Mouse (Mus musculus) forebrain, embryonic 10.5 days (tissue): ENCODE data around the gene Dcaf8. TPM values are rescaled to one million over a fixed set of nuclear protein-coding genes. Genes with fewer than 3 reads are reported as not detected.

Experiments used
- DNase-seq: peaks from one replicate; pipeline ENCODE4 v3.0.0-alpha.2; 2017; ENCODE audit warnings: low spot score; ENCODE audit errors: extremely low spot score
- H3K27ac ChIP-seq: fragments of 300-500 bp; sonication (generic); 2 replicates; pipeline ENCODE4 v1.5.1; 2016; ENCODE audit warnings: mild to moderate bottlenecking
- H3K27me3 ChIP-seq: fragments of 300-500 bp; sonication (generic); 2 replicates; pipeline ENCODE4 v1.6.1; 2016; ENCODE audit warnings: mild to moderate bottlenecking; ENCODE audit not compliant: poor library complexity, severe bottlenecking
- H3K36me3 ChIP-seq: fragments of 300-500 bp; sonication (generic); replicated peaks from 2 replicates; pipeline ENCODE4 v1.6.1; 2016; ENCODE audit warnings: mild to moderate bottlenecking, moderate library complexity
- H3K4me1 ChIP-seq: fragments of 300-500 bp; sonication (generic); 2 replicates; pipeline ENCODE4 v1.6.1; 2016
- H3K4me3 ChIP-seq: fragments of 300-500 bp; sonication (generic); 2 replicates; pipeline ENCODE4 v1.5.1; 2016; ENCODE audit warnings: mild to moderate bottlenecking, moderate library complexity
- H3K9me3 ChIP-seq: fragments of 300-500 bp; sonication (generic); 2 replicates; pipeline ENCODE4 v1.6.1; 2016; ENCODE audit warnings: mild to moderate bottlenecking, moderate library complexity
- WGBS: fragments of 180-500 bp; shearing (Covaris S2); methylation state at CpG from one replicate; pipeline ENCODE4 v1.1.7; 2016; 5-methylcytosine and 5-hydroxymethylcytosine counted together
- polyA plus RNA-seq: library from polyadenylated mRNA; unstranded; fragments of >200 nt; fragmentation: Nextera tagmentation; extraction: Ambion mirVana; gene quantifications from 2 replicates; pipeline ENCODE4 v1.2.1, GENCODE M21; 2016

The Dcaf8 gene
- polyA plus RNA-seq, 1 experiment from 2014 or later: 138 TPM

GRCm38 (mm10) chr1:172183915-172184314 is 36.0 kb downstream of the Dcaf8 start:
- no peak for DNase-seq
- H3K4me3 ChIP-seq: no peak overlapping the region
- no peak overlapping the region for H3K27ac ChIP-seq
- no peaks in the 10 kb centered on the region for H3K27me3 ChIP-seq
- no peaks in the 10 kb centered on the region for H3K9me3 ChIP-seq
- H3K36me3 ChIP-seq: peaks cover 94% of the 10 kb centered on the region
- no peaks in the 10 kb centered on the region for H3K4me1 ChIP-seq

- Histone ChIP-seq H3K4me3 (no peak overlapping the region), H3K9me3 (no peaks in the 10 kb centered on the region), H3K27ac (no peak overlapping the region), H3K27me3 (no peaks in the 10 kb centered on the region), H3K4me1 (no peaks in the 10 kb centered on the region), H3K36me3 (peaks cover 95% of the 10 kb centered on the region)
- DNase-seq: no peak
- WGBS: 96% methylated on average over 10 of the region's 10 CpGs
These were observed 38.8 kb downstream of the Dcaf8 start for GRCm38 (mm10) chr1:172186401-172187289.

DNA sequence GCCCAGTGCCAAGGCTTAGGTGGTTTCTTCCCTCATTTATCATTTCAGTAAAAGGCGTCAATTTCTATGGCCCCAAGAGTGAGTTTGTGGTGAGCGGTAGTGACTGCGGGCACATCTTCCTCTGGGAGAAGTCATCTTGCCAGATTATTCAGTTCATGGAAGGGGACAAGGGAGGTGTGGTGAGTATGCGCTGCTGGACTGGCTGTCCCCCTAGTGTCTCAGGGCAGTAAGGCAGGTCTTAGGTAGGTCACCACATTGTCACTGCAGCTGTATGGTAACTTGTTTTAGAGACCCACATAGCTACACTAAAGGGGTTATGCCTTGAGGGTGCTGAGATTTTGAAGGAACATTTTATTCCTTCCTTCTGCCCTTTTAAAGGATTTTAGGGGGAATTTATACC is 41.0 kb downstream of the Dcaf8 start:
- Histone ChIP-seq H3K27me3 (no peaks in the 10 kb centered on the region), H3K36me3 (peaks cover 93% of the 10 kb centered on the region), H3K4me3 (no peak overlapping the region), H3K4me1 (no peaks in the 10 kb centered on the region), H3K27ac (no peak overlapping the region), H3K9me3 (no peaks in the 10 kb centered on the region)
- 78% methylated on average over 4 of the region's 4 CpGs for WGBS
- DNase-seq: peak; percentile 21

- WGBS: 87% methylated on average over 2 of the region's 2 CpGs
- no peak for DNase-seq
- no peaks in the 10 kb centered on the region for H3K9me3 ChIP-seq
- H3K27me3 ChIP-seq: no peaks in the 10 kb centered on the region
- peaks cover 96% of the 10 kb centered on the region for H3K36me3 ChIP-seq
- H3K4me1 ChIP-seq: peaks cover 8% of the 10 kb centered on the region; the same call in 1 of the 2 replicates
- no peak overlapping the region for H3K27ac ChIP-seq
- no peak overlapping the region for H3K4me3 ChIP-seq
These were observed 43.7 kb downstream of the Dcaf8 start for GRCm38 (mm10) chr1:172191578-172191977.

GRCm38 (mm10) chr1:172192217-172192616 is 44.3 kb downstream of the Dcaf8 start:
- peaks cover 8% of the 10 kb centered on the region; the same call in 1 of the 2 replicates for H3K4me1 ChIP-seq
- no peak overlapping the region for H3K4me3 ChIP-seq
- H3K27ac ChIP-seq: no peak overlapping the region
- DNase-seq: no peak
- H3K27me3 ChIP-seq: no peaks in the 10 kb centered on the region
- WGBS: 95% methylated on average over 3 of the region's 3 CpGs
- no peaks in the 10 kb centered on the region for H3K9me3 ChIP-seq
- H3K36me3 ChIP-seq: peaks cover 96% of the 10 kb centered on the region

DNA sequence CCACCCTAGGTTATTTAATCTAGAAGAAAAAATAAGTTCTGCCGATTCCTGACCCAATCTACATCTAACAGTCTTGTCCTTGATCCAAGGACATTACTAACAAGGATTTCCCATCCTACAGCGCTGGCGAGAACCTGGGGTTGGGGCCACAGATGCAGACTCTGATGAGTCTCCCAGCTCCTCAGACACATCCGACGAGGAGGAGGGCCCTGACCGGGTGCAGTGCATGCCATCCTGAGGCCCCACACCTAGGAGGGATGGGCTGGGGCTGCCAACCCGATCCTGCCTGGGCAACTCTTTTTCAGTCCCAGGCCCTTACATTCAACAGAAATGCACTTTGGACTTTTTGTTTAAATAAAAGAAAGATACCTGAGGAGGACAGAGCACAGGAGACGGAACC is 46.6 kb downstream of the Dcaf8 start:
- DNase-seq: no peak
- Histone ChIP-seq H3K4me1 (peaks cover 8% of the 10 kb centered on the region; the same call in 1 of the 2 replicates), H3K4me3 (no peak overlapping the region), H3K27me3 (no peaks in the 10 kb centered on the region), H3K27ac (0 out of 2 replicates have a peak overlapping the region, but pooled peaks have one; percentile 40), H3K36me3 (peaks cover 95% of the 10 kb centered on the region), H3K9me3 (no peaks in the 10 kb centered on the region)
- 87% methylated on average over 8 of the region's 8 CpGs for WGBS

- Histone ChIP-seq H3K4me3 (no peak overlapping the region), H3K27ac (no peak overlapping the region), H3K27me3 (no peaks in the 10 kb centered on the region), H3K9me3 (no peaks in the 10 kb centered on the region), H3K4me1 (peaks cover 35% of the 10 kb centered on the region), H3K36me3 (peaks cover 95% of the 10 kb centered on the region)
- 91% methylated on average over 3 of the region's 3 CpGs for WGBS
- no peak for DNase-seq
These were observed 49.3 kb downstream of the Dcaf8 start for GRCm38 (mm10) chr1:172197146-172197545.

DNA sequence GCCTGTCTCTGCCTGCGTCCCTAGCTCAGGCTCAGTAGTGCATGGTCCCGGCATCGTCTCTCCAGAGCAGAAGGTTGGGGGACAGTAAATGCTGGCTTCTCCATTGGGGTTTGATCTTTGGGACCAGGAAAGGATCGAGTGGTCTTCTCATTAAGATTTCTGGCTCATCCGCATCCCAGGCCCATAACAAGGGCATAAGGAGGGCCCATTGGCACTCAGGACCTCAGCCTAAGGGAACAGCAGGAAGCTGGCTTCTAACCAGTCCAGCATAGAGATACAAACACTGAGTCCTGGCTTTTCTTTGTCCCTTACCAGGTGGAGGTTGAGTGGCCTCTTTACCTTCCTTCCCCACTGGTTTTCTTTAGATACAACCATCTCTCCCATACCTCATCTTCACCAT is 50.0 kb downstream of the Dcaf8 start:
- no peak for DNase-seq
- no peaks in the 10 kb centered on the region for H3K27me3 ChIP-seq
- peaks cover 89% of the 10 kb centered on the region for H3K36me3 ChIP-seq
- H3K27ac ChIP-seq: 0 out of 2 replicates have a peak overlapping the region, but pooled peaks have one; percentile 30
- 85% methylated on average over 5 of the region's 5 CpGs for WGBS
- peaks cover 42% of the 10 kb centered on the region for H3K4me1 ChIP-seq
- H3K9me3 ChIP-seq: no peaks in the 10 kb centered on the region
- H3K4me3 ChIP-seq: no peak overlapping the region

DNA sequence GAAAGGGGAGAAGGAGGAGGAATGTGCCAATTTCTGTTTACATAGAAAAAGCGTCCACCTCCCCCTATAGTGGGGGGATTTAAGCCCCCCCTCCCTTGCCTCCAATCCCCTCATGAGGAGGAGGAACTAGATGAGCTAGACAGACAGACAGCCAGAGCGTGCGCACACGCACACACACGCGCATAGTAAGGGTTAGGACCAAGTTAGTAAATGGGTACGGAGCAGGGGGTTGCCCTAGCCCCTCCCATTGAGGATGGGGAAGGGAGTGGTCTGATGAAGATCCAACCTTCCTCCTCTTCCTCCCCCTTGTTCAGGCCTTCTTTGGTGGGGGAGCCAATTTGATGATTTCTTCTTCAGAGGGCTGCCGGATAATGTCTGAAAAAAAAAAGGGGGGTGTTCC is 50.4 kb downstream of the Dcaf8 start:
- no peaks in the 10 kb centered on the region for H3K9me3 ChIP-seq
- H3K27ac ChIP-seq: no peak overlapping the region
- H3K4me3 ChIP-seq: no peak overlapping the region
- WGBS: 94% methylated on average over 8 of the region's 8 CpGs
- peaks cover 89% of the 10 kb centered on the region for H3K36me3 ChIP-seq
- H3K27me3 ChIP-seq: no peaks in the 10 kb centered on the region
- peaks cover 47% of the 10 kb centered on the region for H3K4me1 ChIP-seq
- DNase-seq: no peak

GRCm38 (mm10) chr1:172198996-172199395 is 51.1 kb downstream of the Dcaf8 start:
- Histone ChIP-seq H3K9me3 (no peaks in the 10 kb centered on the region), H3K4me3 (no peak overlapping the region), H3K27me3 (no peaks in the 10 kb centered on the region), H3K36me3 (peaks cover 82% of the 10 kb centered on the region), H3K27ac (no peak overlapping the region), H3K4me1 (peaks cover 53% of the 10 kb centered on the region)
- DNase-seq: no peak
- WGBS: 91% methylated on average over 4 of the region's 4 CpGs

DNA sequence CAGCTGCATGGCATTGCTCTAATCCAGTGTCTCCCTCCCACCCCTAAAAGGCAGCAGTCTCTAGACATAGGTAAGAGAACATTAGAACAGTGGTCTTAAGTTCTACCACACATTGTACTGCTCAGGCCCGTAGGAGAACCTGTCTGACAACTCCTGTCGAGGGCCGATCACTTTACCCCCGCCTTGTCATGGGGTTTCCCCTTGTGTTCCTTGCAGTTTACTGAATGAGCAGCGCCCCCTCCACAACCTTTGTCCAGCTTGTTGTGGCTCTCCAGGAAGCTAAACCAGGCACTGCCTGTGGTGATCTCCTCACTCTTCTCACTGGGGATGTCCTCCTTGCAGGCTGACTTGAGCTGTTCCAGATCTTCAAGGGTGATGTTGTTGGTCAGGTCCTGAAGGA is 52.3 kb downstream of the Dcaf8 start:
- Histone ChIP-seq H3K27me3 (no peaks in the 10 kb centered on the region), H3K4me3 (peak overlapping the region; percentile 85), H3K9me3 (no peaks in the 10 kb centered on the region), H3K36me3 (peaks cover 71% of the 10 kb centered on the region), H3K27ac (peak overlapping the region; percentile 96), H3K4me1 (peaks cover 57% of the 10 kb centered on the region)
- DNase-seq: no peak
- 81% methylated on average over 5 of the region's 5 CpGs for WGBS

DNA sequence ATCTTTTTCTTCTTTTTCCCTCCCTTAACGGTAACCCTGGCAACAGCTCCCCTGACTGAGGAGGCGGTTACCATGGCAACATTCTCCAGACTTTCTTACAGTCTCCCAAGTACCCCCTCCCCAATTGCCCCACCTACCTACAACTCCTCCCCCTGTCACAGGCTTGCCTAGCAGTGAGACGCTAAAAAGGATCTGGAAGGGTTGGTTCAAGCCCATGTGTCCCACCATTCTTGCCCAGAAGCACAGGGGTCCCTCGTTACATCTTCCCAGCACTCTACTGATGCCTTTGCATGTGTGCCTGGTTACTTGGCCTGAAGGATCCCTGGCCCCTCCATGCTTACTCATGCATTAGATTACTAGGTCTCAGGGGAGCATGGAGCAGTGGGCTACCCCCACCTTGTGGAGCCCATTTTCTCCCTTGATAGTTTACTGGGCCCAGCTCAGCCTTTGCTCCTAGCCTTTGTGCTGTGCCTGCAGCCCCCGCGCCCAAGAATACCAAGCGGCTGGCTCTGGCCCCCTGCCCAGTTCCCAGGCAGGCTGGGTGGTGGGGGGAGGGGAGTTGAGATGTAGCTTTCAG is 53.1 kb downstream of the Dcaf8 start:
- peak overlapping the region; percentile 85 for H3K4me3 ChIP-seq
- peaks cover 65% of the 10 kb centered on the region for H3K4me1 ChIP-seq
- H3K27ac ChIP-seq: peak overlapping the region; percentile 96

More for the DNA sequence above, 53.1 kb downstream of the Dcaf8 start:
- H3K36me3 ChIP-seq: peaks cover 63% of the 10 kb centered on the region
- WGBS: 28% methylated on average over 7 of the region's 7 CpGs
- DNase-seq: peak; percentile 67
- no peaks in the 10 kb centered on the region for H3K9me3 ChIP-seq
- no peaks in the 10 kb centered on the region for H3K27me3 ChIP-seq
